Mouse (Mus musculus) urinary bladder, postnatal 4 days (tissue): ENCODE measurements around the gene Nkx2-3.

Source experiments
- DNase-seq, 2 experiments: peaks; one replicate each; pipeline ENCODE4 v3.0.0; 2021 to 2022; ENCODE audit warnings: low spot score in 2 of 2

Gene Nkx2-3

GRCm38 (mm10) chr19:43618505-43619030 is 6.4 kb downstream of the Nkx2-3 start:
- no peak for DNase-seq

GRCm38 (mm10) chr19:43619916-43620479 is 7.9 kb downstream of the Nkx2-3 start:
- no peak for DNase-seq

DNA sequence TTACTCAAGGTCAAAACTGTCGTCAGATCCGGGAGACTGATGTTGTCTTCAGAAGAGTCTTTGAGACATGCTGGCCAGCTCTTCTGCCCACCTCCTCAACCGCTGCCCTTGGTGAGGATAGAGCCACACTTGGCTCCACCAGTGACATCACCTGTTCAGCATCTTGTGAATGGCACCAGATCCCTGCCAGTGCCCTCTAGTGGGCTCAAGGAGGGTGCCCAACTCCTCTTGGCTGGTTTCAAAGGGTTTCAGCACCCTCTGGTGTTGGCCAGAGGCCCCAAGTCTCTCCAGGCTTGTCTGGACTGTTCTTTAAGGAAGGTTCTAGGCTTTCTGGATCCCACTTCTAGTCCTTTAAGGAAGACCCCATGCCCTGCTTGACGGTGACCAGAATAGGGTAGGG is 11.8 kb downstream of the Nkx2-3 start:
- DNase-seq = no peak

GRCm38 (mm10) chr19:43626160-43626559 is 14.0 kb downstream of the Nkx2-3 start:
- no peak for DNase-seq

- no peak for DNase-seq
Measured at GRCm38 (mm10) chr19:43627345-43627744, 15.2 kb downstream of the Nkx2-3 start.

DNA sequence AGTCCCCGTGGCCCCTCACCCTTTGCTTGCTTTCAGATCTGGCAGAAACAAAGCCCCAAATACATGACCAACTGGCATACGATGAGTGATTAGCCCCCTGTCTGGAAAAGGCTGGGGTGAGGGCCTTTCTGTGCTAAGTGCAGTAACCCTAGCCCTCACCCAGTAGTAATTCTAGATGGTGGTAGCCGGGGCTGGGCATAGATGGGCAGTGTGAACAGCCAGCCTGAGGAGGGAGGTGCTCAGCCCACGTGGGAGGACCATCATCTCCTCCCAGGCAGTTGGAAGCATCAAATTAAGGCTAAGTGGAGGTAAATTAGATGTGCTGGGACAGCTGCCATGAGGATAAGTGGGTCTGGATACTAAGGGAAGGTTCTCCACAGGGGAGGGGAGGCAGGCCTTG is 17.0 kb downstream of the Nkx2-3 start:
- DNase-seq = no peak

DNA sequence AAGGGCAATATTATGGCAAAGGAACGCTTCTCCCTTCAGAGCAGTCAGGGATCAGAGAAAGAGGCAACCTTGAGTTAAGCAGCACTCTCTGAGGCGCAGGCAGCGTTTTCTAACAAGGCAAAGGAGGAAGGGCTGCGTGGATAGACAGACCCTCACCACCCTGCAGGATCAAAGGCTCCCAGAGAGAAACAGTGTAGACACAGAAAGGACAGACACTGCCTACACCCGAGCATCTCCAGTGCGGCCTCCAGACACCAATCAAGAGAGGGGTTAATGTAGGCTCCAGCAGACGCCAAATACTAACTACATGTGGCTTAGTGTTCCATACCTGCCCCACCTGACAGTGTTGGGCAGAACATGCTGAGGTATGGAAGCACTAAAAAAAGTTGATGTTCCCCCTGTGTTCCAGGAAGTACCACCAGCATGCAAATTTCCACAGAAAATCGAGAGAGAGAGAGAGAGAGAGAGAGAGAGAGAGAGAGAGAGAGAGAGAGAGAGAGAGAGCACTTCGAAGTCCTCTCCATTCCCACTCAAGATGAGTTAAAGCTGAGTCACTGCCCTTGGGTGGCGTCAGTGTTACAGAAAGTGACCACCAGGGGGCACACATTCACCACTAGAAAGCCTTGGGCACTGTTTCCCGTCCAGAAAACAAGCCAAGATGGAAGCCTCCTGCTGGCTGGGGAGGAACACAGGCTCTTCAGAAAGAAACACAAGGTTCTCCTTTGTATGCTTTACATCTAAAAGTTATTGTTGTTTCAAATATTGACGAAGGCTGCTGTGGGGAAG is 18.5 kb downstream of the Nkx2-3 start:
- peak; percentile 73 to 82 for DNase-seq

DNA sequence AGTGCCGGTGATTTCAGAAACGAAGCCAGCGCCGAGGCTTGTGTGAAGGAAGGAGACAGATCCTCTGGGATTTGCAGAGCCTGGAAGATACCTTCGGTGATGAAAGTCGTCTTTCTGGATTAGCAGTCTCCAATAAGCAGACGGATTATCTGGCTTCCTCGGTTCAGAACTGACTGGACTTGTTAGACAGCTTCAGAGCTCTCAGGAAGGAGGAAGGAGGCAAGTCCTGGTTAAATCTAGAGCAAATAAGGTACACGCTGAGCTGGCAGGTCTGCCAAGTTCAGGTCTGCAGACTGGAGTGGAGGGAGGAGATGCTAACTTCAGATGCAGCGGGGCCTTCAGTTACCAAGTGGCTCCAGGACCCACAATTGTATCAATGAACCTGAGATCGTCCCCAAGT is 29.7 kb downstream of the Nkx2-3 start:
- no peak for DNase-seq

DNA sequence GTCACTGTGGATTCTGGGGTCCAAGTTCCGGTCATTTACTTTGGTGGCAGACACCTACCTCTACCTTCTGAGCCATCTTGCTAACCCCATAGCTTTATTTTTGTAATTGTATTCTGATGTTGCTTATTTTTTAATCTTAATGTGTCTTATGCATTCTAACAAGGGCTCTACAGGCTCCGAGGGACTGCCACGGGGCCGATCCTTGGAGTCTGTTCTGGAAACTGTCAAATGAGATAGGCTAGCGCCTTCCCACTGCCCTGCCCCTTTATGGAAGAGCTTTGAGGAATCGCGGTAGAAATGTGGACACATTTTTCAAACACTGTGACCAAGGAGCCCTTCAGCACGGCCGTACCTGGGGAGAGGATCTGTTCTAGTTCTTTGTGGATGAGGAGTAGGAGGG is 30.7 kb downstream of the Nkx2-3 start:
- no peak for DNase-seq

DNA sequence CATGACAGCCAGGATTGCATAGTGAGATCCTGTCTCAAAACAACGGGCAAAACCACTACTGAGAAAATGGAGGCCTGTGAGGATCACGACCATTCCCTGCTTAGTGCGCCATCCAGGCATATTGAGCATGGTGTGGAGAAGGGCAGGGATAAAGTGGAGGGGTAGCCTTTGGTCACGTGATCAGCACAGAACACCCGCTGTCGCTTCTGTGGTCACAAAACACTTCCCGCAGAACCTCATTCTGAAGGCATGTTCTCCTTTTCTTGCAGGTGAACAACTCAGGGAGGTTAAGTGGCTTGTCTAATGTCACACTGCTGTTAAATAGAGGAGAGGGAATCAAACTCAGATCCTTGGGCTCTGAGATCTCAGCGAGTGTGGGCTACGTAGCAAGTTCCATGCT is 33.4 kb downstream of the Nkx2-3 start:
- no peak for DNase-seq

DNA sequence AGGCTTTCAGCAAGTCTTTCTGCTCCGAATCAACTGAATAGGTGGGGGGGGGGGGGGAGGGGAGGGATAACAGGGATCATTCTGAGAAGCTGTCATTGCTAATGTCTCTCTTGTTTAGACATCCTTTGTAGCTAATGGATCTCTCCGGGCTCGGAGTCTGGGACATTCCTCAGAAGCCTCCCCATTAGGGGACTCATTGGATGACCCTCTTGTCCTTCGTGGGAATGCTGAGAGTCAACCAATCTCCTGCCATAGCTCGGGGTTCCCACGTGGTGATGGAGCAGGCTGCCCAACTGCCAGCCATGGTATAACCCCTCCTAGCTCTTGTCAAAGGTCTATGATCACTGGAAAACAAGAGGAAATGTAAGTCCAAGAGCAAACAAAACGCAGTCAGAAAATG is 34.7 kb downstream of the Nkx2-3 start:
- no peak for DNase-seq

DNA sequence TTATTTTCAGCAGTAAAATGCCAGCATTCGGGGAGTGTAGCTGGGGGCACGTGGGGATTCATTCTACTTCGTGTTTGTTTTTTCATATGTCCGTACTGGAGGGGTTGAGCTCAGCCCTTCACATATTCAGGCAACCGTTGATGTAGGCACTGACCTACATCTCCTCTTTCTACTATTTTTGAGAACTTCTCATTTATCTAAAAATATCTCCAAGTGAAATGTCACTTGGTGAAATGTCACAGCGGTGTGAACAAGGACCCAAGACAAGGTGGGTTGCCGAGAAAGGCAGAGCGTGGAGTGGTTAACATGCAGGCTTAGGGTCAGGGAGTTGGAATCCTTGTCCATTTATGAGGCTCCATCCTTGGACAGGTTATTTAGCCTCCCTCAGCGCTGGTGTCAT is 35.1 kb downstream of the Nkx2-3 start:
- no peak for DNase-seq

- DNase-seq = no peak
Measured at GRCm38 (mm10) chr19:43648343-43648742, 36.2 kb downstream of the Nkx2-3 start.

DNA sequence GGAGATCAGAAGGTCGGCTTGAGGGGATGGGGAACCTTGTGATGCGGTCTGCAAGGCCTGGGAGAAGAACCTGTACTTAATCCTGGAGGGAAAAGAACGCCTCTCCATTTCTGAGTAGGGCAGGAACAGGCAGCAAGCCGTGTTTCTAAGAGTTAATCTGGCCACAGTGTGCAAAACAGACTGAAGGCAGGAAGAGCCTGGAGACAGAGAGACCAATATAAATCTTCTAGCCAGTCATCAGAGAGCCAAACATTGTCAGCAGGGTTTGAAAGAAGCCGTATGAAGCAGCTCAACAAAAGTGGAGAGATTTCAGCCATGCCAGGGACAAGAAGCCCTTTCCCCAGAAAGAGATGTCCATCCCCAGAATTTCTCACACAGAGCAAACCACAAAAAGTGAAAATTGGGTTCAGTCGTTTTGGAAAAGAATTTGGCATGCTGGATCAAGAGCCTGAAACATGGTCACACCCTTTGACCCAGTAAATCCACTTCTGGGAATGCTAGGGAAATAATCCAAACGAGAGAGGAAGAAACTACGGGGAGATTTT is 39.2 kb downstream of the Nkx2-3 start:
- DNase-seq = no peak

DNA sequence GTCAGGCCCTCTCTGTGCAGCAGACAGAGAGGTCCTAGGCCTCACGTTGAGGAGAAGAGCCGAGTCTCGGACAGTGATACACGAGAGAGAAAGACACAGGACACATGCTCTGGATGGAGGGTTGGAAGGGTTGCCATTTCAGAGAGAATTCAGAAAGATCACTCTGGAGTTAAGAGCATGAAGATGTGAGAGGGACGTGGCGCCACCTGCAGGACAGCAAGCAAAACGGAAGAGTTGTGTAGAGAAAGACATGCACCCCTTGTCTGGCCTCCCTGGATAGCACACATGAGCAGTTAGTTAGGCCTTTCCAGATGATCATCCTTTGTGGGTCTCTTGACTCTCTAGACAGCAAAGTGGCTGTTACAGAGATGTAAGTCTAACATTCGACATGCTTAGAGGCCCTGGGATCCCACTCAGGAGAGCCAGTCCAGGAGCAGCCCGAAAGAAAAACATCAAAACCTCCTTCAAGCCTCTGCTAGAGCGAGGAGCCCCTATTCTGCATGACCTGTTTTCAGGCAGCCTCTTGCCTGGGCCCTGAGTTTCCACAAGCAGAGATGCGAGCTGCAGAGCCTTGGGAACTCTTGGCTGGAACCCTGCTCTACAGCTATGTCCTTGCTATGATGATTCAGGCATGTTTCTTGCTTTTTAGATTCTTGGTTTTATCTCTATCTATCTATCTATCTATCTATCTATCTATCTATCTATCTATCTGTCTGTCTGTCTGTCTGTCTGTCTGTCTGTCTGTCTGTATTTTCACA is 43.8 kb downstream of the Nkx2-3 start:
- DNase-seq = peak; percentile 60 to 79

DNA sequence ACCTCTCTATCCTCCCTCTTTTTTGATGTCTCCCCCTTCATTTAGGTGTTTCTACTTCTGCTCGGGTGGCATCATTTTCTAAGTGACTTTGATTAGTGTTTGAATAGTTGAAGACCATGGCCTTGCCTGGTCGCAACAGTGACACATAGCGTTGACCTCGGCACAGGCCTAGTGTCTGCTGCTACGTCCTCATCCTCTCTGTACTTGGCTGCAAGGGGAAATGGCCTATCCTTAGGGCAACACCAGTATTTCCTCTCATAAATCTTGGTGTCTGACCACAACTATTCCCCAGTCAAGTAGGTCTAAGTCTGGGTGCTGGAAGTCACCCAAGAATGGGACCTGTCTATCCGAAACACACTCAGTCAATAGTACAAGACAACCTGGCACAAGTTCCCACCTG is 47.5 kb downstream of the Nkx2-3 start:
- DNase-seq = no peak

GRCm38 (mm10) chr19:43660774-43661173 is 48.6 kb downstream of the Nkx2-3 start:
- no peak for DNase-seq

- no peak for DNase-seq
Measured at GRCm38 (mm10) chr19:43662176-43662967, 50.2 kb downstream of the Nkx2-3 start.

DNA sequence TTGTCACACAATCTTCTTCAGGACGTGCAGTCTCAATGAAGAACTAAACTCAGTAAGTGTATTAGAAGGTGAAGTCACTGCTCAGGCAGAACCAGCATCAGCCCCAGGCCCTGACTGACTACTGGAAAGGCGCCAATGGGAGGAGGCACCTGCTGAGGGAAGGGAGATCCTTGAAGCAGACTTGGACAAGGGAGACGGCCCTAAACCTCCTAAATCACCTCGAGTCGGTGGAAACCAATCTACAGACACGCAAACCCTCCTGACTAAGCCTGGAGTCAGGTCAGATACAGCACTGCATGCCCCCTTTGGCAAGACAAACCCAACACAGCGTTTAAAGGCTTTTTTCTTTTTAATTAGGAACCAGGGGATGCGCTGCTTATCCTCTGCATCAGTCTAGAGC is 51.3 kb downstream of the Nkx2-3 start:
- no peak for DNase-seq
